Mouse (Mus musculus) adrenal gland, postnatal 25 days (tissue): ENCODE measurements at regions not wholly inside any gene's neighbourhood (a gene's known extent, or its start where the extent isn't known, plus 50 kb on each side); places are given as distances from the start of the nearest gene placed in this dataset.

Experiments
- DNase-seq: peaks from one replicate; pipeline ENCODE4 v3.0.0; 2021; ENCODE audit warnings: mixed read lengths

GRCm38 (mm10) chr8:8182616-8183232, 478.3 kb downstream of the Efnb2 start:
- DNase-seq: no peak

- no peak for DNase-seq
Observed at GRCm38 (mm10) chr8:8182108-8182507, 478.9 kb downstream of the Efnb2 start.

GRCm38 (mm10) chr8:8174286-8174685, 486.8 kb downstream of the Efnb2 start:
- no peak for DNase-seq

GRCm38 (mm10) chr8:8168674-8169073, 492.4 kb downstream of the Efnb2 start:
- no peak for DNase-seq

GRCm38 (mm10) chr8:8168250-8168649, 492.8 kb downstream of the Efnb2 start:
- DNase-seq: no peak

- no peak for DNase-seq
Observed at GRCm38 (mm10) chr8:8147527-8147926, 513.5 kb downstream of the Efnb2 start.

GRCm38 (mm10) chr8:8142933-8143495, 518.0 kb downstream of the Efnb2 start:
- no peak for DNase-seq

- DNase-seq: no peak
Observed at GRCm38 (mm10) chr8:8142461-8142860, 518.6 kb downstream of the Efnb2 start.

- no peak for DNase-seq
Observed at GRCm38 (mm10) chr8:8139720-8140119, 521.3 kb downstream of the Efnb2 start.

GRCm38 (mm10) chr8:8133001-8133785, 527.8 kb downstream of the Efnb2 start:
- no peak for DNase-seq

GRCm38 (mm10) chr8:8131961-8132376, 529.1 kb downstream of the Efnb2 start:
- no peak for DNase-seq

- DNase-seq: no peak
Observed at GRCm38 (mm10) chr8:8130806-8131205, 530.2 kb downstream of the Efnb2 start.

GRCm38 (mm10) chr8:8115595-8116429, 545.2 kb downstream of the Efnb2 start:
- DNase-seq: no peak

GRCm38 (mm10) chr8:8114604-8115003, 546.4 kb downstream of the Efnb2 start:
- no peak for DNase-seq

- no peak for DNase-seq
Observed at GRCm38 (mm10) chr8:8109785-8110350, 551.2 kb downstream of the Efnb2 start.

GRCm38 (mm10) chr8:8103492-8103891, 557.5 kb downstream of the Efnb2 start:
- DNase-seq: no peak

- DNase-seq: no peak
Observed at GRCm38 (mm10) chr8:8102010-8102727, 558.9 kb downstream of the Efnb2 start.

GRCm38 (mm10) chr8:8092551-8092950, 568.5 kb downstream of the Efnb2 start:
- no peak for DNase-seq

- no peak for DNase-seq
Observed at GRCm38 (mm10) chr8:8084652-8085051, 576.4 kb downstream of the Efnb2 start.

- no peak for DNase-seq
Observed at GRCm38 (mm10) chr8:8064074-8064473, 597.0 kb downstream of the Efnb2 start.

- DNase-seq: no peak
Observed at GRCm38 (mm10) chr8:8054224-8054916, 606.7 kb downstream of the Efnb2 start.
